Mouse (Mus musculus) midbrain, embryonic 16.5 days (tissue): ENCODE results near the gene Med24. TPM values are rescaled to one million over a fixed set of nuclear protein-coding genes. Genes with fewer than 3 reads are reported as not detected.

Experiments
- ATAC-seq: fragments of 200-750 bp; cut with Nextera tagmentation; 2 replicates; pipeline ENCODE4 v1.8.0; 2017; ENCODE audit warnings: moderate TSS enrichment
- H3K27ac ChIP-seq: fragments of 300-500 bp; sonication (generic); 2 replicates; pipeline ENCODE4 v1.5.1; 2014; ENCODE audit warnings: mild to moderate bottlenecking, low read length, mixed read lengths
- H3K27me3 ChIP-seq: fragments of 300-500 bp; sonication (generic); 2 replicates; pipeline ENCODE4 v1.6.1; 2014; ENCODE audit warnings: low read depth, low read length, mixed read lengths; ENCODE audit not compliant: control insufficient read depth, insufficient read depth
- H3K36me3 ChIP-seq: fragments of 300-500 bp; sonication (generic); 2 replicates; pipeline ENCODE4 v1.6.1; 2014; ENCODE audit warnings: mild to moderate bottlenecking, low read length, moderate library complexity, mixed read lengths; ENCODE audit not compliant: control insufficient read depth, insufficient read depth
- H3K4me1 ChIP-seq: fragments of 300-500 bp; sonication (generic); 2 replicates; pipeline ENCODE4 v1.6.1; 2014; ENCODE audit warnings: mild to moderate bottlenecking, low read length, mixed read lengths; ENCODE audit not compliant: control insufficient read depth, insufficient read depth
- H3K4me2 ChIP-seq: fragments of 300-500 bp; sonication (generic); 2 replicates; pipeline ENCODE4 v1.6.1; 2014; ENCODE audit warnings: mild to moderate bottlenecking, low read length, mixed read lengths
- H3K4me3 ChIP-seq: fragments of 300-500 bp; sonication (generic); 2 replicates; pipeline ENCODE4 v1.5.1; 2014; ENCODE audit warnings: low read depth, mild to moderate bottlenecking, low read length, moderate library complexity, mixed read lengths
- H3K9ac ChIP-seq: fragments of 300-500 bp; sonication (generic); 2 replicates; pipeline ENCODE4 v1.6.1; 2014; ENCODE audit warnings: low read depth, low read length, mixed read lengths
- H3K9me3 ChIP-seq: fragments of 300-500 bp; sonication (generic); replicated peaks from 2 replicates; pipeline ENCODE4 v1.6.1; 2014; ENCODE audit warnings: mild to moderate bottlenecking, low read length, mixed read lengths; ENCODE audit not compliant: control insufficient read depth, poor library complexity, severe bottlenecking
- WGBS: fragments of 180-500 bp; shearing (Covaris S2); extraction: QIAGEN DNeasy Blood & Tissue Kit; methylation state at CpG from one replicate; pipeline ENCODE4 v1.1.7; 2014; 5-methylcytosine and 5-hydroxymethylcytosine counted together
- polyA plus RNA-seq: library from polyadenylated mRNA; unstranded; fragments of >200 nt; fragmentation: Nextera tagmentation; extraction: Ambion mirVana; gene quantifications from 2 replicates; pipeline ENCODE4 v1.2.1, GENCODE M21; 2015

Gene Med24
- polyA plus RNA-seq, 1 experiment from 2014 or later = 75.1 TPM

- H3K27ac ChIP-seq = no peak overlapping the region
- no peak overlapping the region for H3K4me3 ChIP-seq
- 93% methylated on average over 11 of the region's 11 CpGs for WGBS
- no peak for ATAC-seq
- no peak overlapping the region for H3K9ac ChIP-seq
- H3K4me1 ChIP-seq = peaks cover 56% of the 10 kb centered on the region
- H3K4me2 ChIP-seq = no peak overlapping the region
- H3K27me3 ChIP-seq = no peaks in the 10 kb centered on the region
- H3K36me3 ChIP-seq = peaks cover 19% of the 10 kb centered on the region
- no peaks in the 10 kb centered on the region for H3K9me3 ChIP-seq
These were observed 42.8 kb upstream of the Med24 start for GRCm38 (mm10) chr11:98771844-98772525.

- no peak for ATAC-seq
These were observed 41.9 kb upstream of the Med24 start for GRCm38 (mm10) chr11:98771131-98771530.

GRCm38 (mm10) chr11:98770096-98770975, 41.1 kb upstream of the Med24 start:
- Histone ChIP-seq H3K27me3 (no peaks in the 10 kb centered on the region), H3K4me3 (no peak overlapping the region), H3K36me3 (peaks cover 21% of the 10 kb centered on the region), H3K9ac (no peak overlapping the region), H3K9me3 (no peaks in the 10 kb centered on the region), H3K27ac (no peak overlapping the region), H3K4me1 (peaks cover 58% of the 10 kb centered on the region), H3K4me2 (no peak overlapping the region)
- ATAC-seq = no peak
- 91% methylated on average over 26 of the region's 26 CpGs for WGBS

More at GRCm38 (mm10) chr11:98771131-98771530, 41.9 kb upstream of the Med24 start:
- Histone ChIP-seq H3K4me2 (no peak overlapping the region), H3K4me3 (no peak overlapping the region), H3K9ac (no peak overlapping the region), H3K27ac (0 out of 2 replicates have a peak overlapping the region, but pooled peaks have one; percentile 29), H3K9me3 (no peaks in the 10 kb centered on the region), H3K36me3 (peaks cover 19% of the 10 kb centered on the region), H3K27me3 (no peaks in the 10 kb centered on the region), H3K4me1 (peaks cover 55% of the 10 kb centered on the region)
- 90% methylated on average over 18 of the region's 18 CpGs for WGBS

GRCm38 (mm10) chr11:98769007-98769954, 40.0 kb upstream of the Med24 start:
- peaks cover 28% of the 10 kb centered on the region for H3K36me3 ChIP-seq
- H3K4me3 ChIP-seq = no peak overlapping the region
- H3K9me3 ChIP-seq = no peaks in the 10 kb centered on the region
- no peak overlapping the region for H3K9ac ChIP-seq
- peak overlapping the region; percentile 74; the same call in 1 of the 2 replicates for H3K27ac ChIP-seq
- ATAC-seq = no peak
- H3K4me1 ChIP-seq = peaks cover 53% of the 10 kb centered on the region
- H3K27me3 ChIP-seq = no peaks in the 10 kb centered on the region
- H3K4me2 ChIP-seq = no peak overlapping the region
- 91% methylated on average over 25 of the region's 25 CpGs for WGBS

- peak overlapping the region; percentile 30; the same call in 1 of the 2 replicates for H3K9ac ChIP-seq
- H3K27ac ChIP-seq = peak overlapping the region; percentile 74
- peaks cover 43% of the 10 kb centered on the region for H3K4me1 ChIP-seq
- WGBS = 23% methylated on average over 30 of the region's 39 CpGs
- peaks cover 33% of the 10 kb centered on the region for H3K36me3 ChIP-seq
- H3K4me3 ChIP-seq = no peak overlapping the region; the same call in 1 of the 2 replicates
- H3K9me3 ChIP-seq = no peaks in the 10 kb centered on the region
- H3K27me3 ChIP-seq = no peaks in the 10 kb centered on the region
- ATAC-seq = no peak
- H3K4me2 ChIP-seq = peak overlapping the region; percentile 28
These were observed 39.1 kb upstream of the Med24 start for GRCm38 (mm10) chr11:98768127-98769006.

- peak overlapping the region; percentile 74 for H3K27ac ChIP-seq
- H3K9me3 ChIP-seq = no peaks in the 10 kb centered on the region
- no peak overlapping the region for H3K4me3 ChIP-seq
- ATAC-seq = no peak
- peaks cover 37% of the 10 kb centered on the region for H3K4me1 ChIP-seq
- no peak overlapping the region for H3K9ac ChIP-seq
- peak overlapping the region; percentile 28 for H3K4me2 ChIP-seq
- H3K27me3 ChIP-seq = no peaks in the 10 kb centered on the region
- peaks cover 40% of the 10 kb centered on the region for H3K36me3 ChIP-seq
- WGBS = 9% methylated on average over 4 of the region's 4 CpGs
These were observed 38.5 kb upstream of the Med24 start for GRCm38 (mm10) chr11:98767713-98768112.

- H3K36me3 ChIP-seq = peaks cover 41% of the 10 kb centered on the region
- H3K9ac ChIP-seq = peak overlapping the region; percentile 38; the same call in 1 of the 2 replicates
- H3K27me3 ChIP-seq = no peaks in the 10 kb centered on the region
- H3K4me2 ChIP-seq = no peak overlapping the region
- peak overlapping the region; percentile 28; the same call in 1 of the 2 replicates for H3K27ac ChIP-seq
- WGBS = 20% methylated on average over 9 of the region's 9 CpGs
- no peak overlapping the region for H3K4me3 ChIP-seq
- no peaks in the 10 kb centered on the region for H3K9me3 ChIP-seq
- H3K4me1 ChIP-seq = peaks cover 35% of the 10 kb centered on the region
- ATAC-seq = no peak; the same call in 1 of the 2 replicates
These were observed 38.0 kb upstream of the Med24 start for GRCm38 (mm10) chr11:98767276-98767675.
